Mouse (Mus musculus): ENCODE measurements around the gene Fth1.
"Not testable (repeated sequence)": the region's sequence is repeated elsewhere in the genome, so short reads cannot be mapped to it uniquely, and the experiment has no call there.

Gene Fth1

GRCm38 (mm10) chr19:9964205-9964916 lies 16.0 kb upstream of the Fth1 start:
- no peak for DNase-seq (ENCODE audit: low read depth)

DNA sequence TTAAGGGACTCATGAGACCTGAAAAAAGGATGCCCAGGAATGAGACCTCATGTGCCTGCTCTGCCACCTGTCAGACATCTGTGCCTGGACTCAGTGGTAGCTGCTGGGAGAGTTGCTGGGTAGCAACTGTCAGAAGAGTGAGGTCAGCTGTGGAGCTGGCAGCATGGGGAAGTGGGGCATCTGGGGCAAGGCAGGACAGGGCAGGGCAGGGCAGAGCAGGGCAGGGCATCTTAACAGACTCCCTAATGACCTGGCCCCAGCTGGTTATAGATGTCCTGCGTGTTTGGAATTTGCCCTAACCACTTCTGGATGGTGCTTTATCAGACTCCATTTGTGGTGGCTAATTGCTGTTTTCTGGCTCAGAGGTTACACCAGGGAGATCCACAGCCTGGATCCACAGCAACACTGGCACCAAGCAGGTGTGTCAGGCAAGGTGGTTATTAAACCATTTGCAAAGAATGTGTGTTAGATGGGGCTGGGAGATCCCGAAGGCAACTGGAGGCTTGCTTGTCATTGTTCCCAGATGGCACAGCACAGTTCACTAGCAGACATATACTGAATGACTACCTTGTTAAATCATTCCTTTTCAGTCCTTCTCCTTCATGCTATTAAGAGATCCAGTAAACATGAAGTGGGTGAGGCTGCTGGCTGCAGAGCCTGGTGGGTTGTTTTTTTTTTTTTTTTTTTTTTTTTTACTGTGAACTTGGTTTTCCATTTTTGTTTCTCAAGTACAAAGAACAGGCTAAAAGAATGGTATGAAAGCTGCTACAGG lies 14.1 kb upstream of the Fth1 start:
- no peak for DNase-seq (ENCODE audit: low read depth)

- no peak for DNase-seq (ENCODE audit: low read depth)
These were observed 12.2 kb upstream of the Fth1 start for GRCm38 (mm10) chr19:9968081-9968787.

- not testable (repeated sequence) for DNase-seq (ENCODE audit: low read depth)
These were observed 5.5 kb upstream of the Fth1 start for GRCm38 (mm10) chr19:9974853-9975252.

- no peak for DNase-seq (ENCODE audit: low read depth)
These were observed 3.3 kb upstream of the Fth1 start for GRCm38 (mm10) chr19:9977085-9977484.

DNA sequence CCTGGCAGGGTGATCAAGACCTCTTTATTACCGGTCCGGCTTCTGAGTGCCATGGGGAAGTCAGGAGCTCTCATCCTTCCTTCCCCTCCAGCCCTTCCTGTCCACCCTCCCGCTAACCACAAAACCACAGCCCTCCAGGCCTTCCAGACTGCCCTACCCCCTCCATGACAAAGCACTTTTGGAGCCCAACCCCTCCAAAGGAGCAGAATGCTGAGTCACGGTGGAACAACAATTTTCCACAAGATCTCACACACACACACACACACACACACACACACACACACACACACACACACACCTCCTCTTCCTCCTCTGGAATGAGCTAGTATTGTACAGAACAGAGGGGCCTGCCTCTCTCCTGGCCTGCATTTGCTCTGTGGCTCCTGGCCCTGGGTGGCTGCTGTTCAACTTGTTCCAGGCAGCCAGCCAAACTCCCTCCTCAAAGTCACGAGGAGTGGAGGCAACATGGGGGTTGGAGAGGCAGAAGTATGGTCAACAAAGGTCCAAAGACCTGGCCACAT lies 1.9 kb upstream of the Fth1 start:
- DNase-seq (ENCODE audit: low read depth): no peak

GRCm38 (mm10) chr19:9979156-9979555 lies 1.2 kb upstream of the Fth1 start:
- no peak for DNase-seq (ENCODE audit: low read depth)

DNA sequence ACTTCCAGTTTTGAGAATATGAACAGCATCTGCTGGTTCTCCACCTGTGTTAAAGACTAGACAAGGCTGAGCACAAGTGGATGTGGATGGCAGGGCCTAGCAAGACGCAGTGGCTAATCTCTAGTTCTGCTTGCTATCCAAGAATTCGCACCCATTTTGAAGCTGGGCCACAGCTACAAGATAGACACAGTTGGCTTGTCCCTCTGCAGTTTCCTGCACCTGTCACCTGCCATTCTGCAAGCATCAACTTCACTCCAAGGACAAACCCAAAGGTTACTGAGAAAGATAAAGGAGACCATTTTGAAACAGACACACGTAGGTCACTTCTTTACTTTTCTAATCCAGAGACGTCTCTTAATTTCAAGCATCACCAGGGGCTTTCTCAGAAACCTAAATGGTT lies 1.2 kb downstream of the Fth1 start:
- no peak for DNase-seq (ENCODE audit: low read depth)

DNA sequence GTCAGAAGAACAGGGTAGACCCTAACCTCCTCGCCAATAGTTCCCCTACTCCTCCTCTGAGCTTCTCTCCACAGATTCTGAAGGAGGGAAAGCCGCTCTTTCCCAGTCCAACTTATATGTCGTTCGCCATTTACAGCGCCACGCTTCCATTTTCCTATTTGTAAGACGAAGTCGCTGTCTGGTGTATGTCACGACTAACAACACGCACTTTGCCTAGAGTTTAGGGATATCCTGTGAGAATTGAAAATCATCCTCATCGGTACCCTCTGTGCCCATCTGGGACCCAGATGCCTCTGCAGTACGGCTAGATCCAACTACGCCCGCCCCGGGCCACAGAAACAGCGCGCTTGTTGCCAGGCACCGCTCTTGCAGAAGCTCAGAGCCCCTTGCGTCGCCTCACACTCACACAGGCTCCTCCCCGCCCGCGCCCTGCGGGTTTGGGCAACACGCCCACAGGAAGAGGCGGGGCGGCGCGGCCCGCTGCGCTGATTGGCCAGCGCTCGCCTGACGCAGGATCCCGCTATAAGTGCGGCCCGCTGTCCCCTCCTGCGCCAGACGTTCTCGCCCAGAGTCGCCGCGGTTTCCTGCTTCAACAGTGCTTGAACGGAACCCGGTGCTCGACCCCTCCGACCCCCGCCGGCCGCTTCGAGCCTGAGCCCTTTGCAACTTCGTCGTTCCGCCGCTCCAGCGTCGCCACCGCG lies 1.9 kb downstream of the Fth1 start:
- DNase-seq (ENCODE audit: low read depth): peak; percentile 97

DNA sequence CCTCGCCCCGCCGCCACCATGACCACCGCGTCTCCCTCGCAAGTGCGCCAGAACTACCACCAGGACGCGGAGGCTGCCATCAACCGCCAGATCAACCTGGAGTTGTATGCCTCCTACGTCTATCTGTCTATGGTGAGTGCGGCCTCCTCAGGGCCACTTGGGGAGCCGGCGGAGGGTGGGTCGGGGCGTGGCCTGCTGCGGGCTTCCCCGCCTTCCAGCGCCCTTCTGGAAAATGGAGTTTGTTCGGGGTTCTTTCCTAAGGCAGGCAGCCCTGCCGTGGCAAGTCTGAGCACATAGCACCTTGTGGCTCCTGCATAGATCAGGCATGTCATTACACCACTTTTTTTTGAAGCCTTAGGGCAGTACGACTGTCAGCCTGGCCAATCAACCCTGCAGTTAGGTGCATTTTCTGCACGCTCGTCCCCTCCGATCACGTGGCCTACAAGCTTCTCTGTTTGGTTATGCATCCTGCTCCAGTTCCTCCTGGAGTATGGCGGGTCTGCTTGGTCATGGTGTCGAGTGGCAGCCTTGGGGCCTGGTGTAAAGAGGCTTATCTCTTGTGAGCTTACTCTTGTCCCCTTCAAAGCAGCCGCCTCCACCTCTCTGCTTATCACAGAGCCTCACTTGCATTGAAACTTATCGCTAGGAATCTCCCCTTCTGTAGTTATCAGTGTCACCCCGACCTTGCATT lies 2.6 kb downstream of the Fth1 start:
- no peak for DNase-seq (ENCODE audit: low read depth)

- DNase-seq (ENCODE audit: low read depth): no peak
These were observed 4.0 kb downstream of the Fth1 start for GRCm38 (mm10) chr19:9984111-9985055.

GRCm38 (mm10) chr19:9985190-9985899 lies 4.9 kb downstream of the Fth1 start:
- DNase-seq (ENCODE audit: low read depth): no peak

- no peak for DNase-seq (ENCODE audit: low read depth)
These were observed 5.6 kb downstream of the Fth1 start for GRCm38 (mm10) chr19:9985900-9986421.

GRCm38 (mm10) chr19:9987192-9987591 lies 6.8 kb downstream of the Fth1 start:
- DNase-seq (ENCODE audit: low read depth): no peak

- DNase-seq (ENCODE audit: low read depth): no peak
These were observed 7.2 kb downstream of the Fth1 start for GRCm38 (mm10) chr19:9987593-9987992.

- no peak for DNase-seq (ENCODE audit: low read depth)
These were observed 8.9 kb downstream of the Fth1 start for GRCm38 (mm10) chr19:9989171-9989883.

DNA sequence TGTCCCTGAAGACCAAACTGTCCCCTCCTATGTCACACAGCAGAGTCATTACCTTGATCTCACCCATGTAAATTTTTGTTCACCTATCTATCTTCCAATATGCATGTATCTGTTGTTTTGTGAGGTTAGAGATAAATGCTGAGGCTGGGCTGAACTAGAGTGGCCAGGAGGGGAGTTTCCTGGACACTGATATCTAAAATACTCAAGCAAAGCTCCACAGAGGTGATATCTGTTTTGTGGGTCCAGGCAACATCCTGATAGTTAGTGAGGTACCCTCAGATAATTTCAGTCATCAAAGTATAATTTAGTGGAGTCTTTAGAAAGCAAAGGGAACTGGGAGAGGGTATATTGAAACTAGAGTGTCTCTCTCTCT lies 9.5 kb downstream of the Fth1 start:
- DNase-seq (ENCODE audit: low read depth): no peak

GRCm38 (mm10) chr19:9991304-9991703 lies 10.9 kb downstream of the Fth1 start:
- peak; percentile 89 for DNase-seq (ENCODE audit: low read depth)
